Mouse (Mus musculus) mammary gland, adult 2 months (tissue): Measurements from ENCODE around the gene Grm2. TPM values are rescaled to one million over a fixed set of nuclear protein-coding genes. Genes with fewer than 3 reads are reported as not detected.

ENCODE experiments used
- polyA plus RNA-seq: library from polyadenylated mRNA; depleted of rRNA; stranded (reverse); fragments of >200 nt; gene quantifications from 2 replicates; pipeline ENCODE4 v1.2.3, GENCODE M21; 2012; ENCODE audit warnings: low replicate concordance; rRNA removed

Grm2 gene
- 0.03 TPM in 1 of 2 replicates, not detected in the other for polyA plus RNA-seq

GRCm38 (mm10) chr9:106655884-106656720, at the start of gene Grm2:
Grm2 (minus strand) TSS chr9:106656082.

GRCm38 (mm10) chr9:106685249-106686101, 29.6 kb upstream of the Grm2 start, which contains the start of gene Tex264:
Tex264 (minus strand) TSS chr9:106685927.

DNA sequence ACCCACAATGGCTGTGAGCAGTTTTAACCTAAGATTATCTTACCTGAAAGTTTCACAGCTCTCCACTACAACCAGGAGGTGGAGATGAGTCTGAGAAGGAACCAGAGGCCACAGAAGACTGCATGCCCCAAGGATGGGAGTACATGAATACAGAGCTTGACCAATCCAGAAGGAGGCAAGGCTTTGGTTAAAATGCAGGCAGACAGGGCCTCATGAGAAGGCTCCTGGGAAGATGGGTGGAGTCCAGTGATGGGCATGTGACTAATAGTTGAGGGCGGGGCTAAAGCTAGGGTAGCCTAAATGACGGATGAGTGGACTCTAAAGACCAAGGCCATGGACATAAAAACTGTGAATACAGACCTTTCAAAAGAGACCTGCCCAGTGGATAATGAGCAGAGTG, 29.6 kb downstream of the Grm2 start, which contains the start of gene Iqcf6:
Gene Iqcf6, plus strand, starts transcription at position 301 of the 400 bp plus-strand sequence.

Other genes with a start within 250 kb of the Grm2 start
- gene Rpl29, start 226.6 kb downstream of the Grm2 start, polyA plus RNA-seq = 360 and 442 TPM in 2 replicates
- gene Acy1, start 217.8 kb downstream of the Grm2 start, polyA plus RNA-seq = 8.1 and 10.3 TPM in 2 replicates
- 81.6 and 98.1 TPM in 2 replicates for gene Abhd14b, start 208.6 kb downstream of the Grm2 start, polyA plus RNA-seq
- 38.1 and 46.0 TPM in 2 replicates for gene Abhd14a, start 208.4 kb downstream of the Grm2 start, polyA plus RNA-seq
- 98.4 and 134 TPM in 2 replicates for gene Pcbp4, start 202.8 kb downstream of the Grm2 start, polyA plus RNA-seq
- gene Gpr62, start 190.1 kb downstream of the Grm2 start, polyA plus RNA-seq = 0.13 and 0.53 TPM in 2 replicates
- gene Rrp9, start 180.1 kb downstream of the Grm2 start, polyA plus RNA-seq = 31.1 and 43.4 TPM in 2 replicates
- 118 and 159 TPM in 2 replicates for gene Parp3, start 179.1 kb downstream of the Grm2 start, polyA plus RNA-seq
- gene Iqcf1, start 156.1 kb downstream of the Grm2 start, polyA plus RNA-seq = not detected in 2 replicates
- not detected in 2 replicates for gene Iqcf5, start 141.5 kb downstream of the Grm2 start, polyA plus RNA-seq
- not detected in 2 replicates for gene Iqcf3, start 94.5 kb downstream of the Grm2 start, polyA plus RNA-seq
- not detected in 2 replicates for gene Iqcf4, start 85.1 kb downstream of the Grm2 start, polyA plus RNA-seq
- not detected in 2 replicates for gene Iqcf6, start 29.5 kb downstream of the Grm2 start, polyA plus RNA-seq
- 116 and 129 TPM in 2 replicates for gene Tex264, start 29.8 kb upstream of the Grm2 start, polyA plus RNA-seq
- gene Rad54l2, start 133.1 kb upstream of the Grm2 start, polyA plus RNA-seq = 28.7 and 39.7 TPM in 2 replicates
- 11.1 and 17.1 TPM in 2 replicates for gene Dcaf1, start 165.8 kb upstream of the Grm2 start, polyA plus RNA-seq
- gene Rbm15b, start 231.3 kb upstream of the Grm2 start, polyA plus RNA-seq = 8.0 and 14.5 TPM in 2 replicates
- gene Manf, start 235.9 kb upstream of the Grm2 start, polyA plus RNA-seq = 7.4 and 10.4 TPM in 2 replicates